Mouse (Mus musculus): ENCODE measurements around the gene Brms1l.
"Not testable (repeated sequence)": the region's sequence is repeated elsewhere in the genome, so short reads cannot be mapped to it uniquely, and the experiment has no call there.

The Brms1l gene

GRCm38 (mm10) chr12:55836199-55836951, at the start of gene Brms1l:
TSS of gene Brms1l (plus strand) at chr12:55836324.
- peak; percentile 98 to 99 for DNase-seq

DNA sequence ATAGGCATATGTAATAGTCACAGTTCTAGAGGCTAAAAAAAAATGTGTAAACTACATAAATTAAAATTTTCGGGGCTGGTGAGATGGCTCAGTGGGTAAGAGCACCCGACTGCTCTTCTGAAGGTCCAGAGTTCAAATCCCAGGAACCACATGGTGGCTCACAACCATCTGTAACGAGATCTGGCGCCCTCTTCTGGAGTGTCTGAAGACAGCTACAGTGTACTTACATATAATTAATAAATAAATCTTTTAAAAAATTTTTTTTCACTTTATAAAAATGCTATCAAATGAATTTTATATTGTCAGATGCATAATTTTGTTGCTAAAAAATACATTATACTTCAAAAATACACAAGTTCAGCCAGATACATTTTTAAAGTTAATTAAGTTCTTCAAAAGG, 41.6 kb upstream of the Brms1l start:
- DNase-seq, result not testable (repeated sequence)

DNA sequence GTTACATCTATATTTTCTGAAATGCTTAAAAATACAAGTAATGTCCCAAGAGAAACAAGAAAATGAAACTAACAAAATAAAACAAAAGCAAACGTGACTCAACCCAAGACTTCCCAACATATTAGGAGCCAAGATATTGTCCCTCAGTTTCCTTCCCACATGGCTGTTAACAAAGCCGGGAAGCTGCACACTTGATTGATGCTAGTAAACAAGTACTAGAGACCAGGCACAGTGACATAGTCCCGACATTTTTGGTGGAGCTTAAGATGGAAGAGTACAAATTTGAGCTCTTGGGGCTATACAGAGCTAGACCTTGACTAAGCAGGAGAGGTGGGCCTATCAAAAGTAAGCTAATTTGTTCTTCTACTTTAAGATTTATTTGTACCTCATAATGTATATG, 39.0 kb upstream of the Brms1l start:
- DNase-seq, result peak in 1 of 2 experiments; percentile 46

DNA sequence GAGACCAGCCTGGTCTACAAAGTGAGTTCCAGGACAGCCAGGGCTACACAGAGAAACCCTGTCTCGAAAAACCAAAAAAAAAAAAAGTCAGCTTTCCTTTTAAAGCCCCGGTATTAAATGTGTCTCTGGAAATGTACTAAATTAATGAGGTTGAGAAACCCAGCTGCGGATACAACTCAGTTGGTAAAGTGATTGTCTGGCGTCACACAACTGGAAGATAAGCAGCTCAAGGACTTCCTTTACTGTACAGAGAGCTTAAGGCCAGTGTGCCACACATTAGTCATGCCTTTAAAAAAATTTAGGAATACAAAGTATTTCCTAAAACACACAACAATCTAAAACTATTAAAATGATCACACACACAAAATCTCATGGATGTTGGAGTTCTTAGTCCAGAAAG, 37.4 kb upstream of the Brms1l start:
- no peak for DNase-seq

DNA sequence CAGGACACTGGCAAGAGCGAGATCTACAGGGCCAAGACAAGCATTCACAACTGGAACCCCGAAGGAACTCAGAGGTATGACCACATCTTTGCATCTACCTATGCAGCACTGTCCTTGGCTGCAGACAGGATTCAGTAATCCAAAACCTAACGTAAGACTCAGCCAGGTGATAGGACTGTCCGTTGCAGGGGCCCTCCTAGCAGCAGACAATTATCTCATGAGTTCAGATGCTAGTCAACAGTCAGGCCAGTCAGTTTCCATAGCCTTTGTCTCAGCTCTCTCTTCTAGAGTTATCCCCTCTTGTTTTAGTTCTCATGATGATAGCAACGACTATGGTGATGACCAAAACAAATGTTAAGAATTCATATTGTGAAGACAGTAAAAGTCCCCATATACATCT, 36.0 kb upstream of the Brms1l start:
- DNase-seq, result no peak

DNA sequence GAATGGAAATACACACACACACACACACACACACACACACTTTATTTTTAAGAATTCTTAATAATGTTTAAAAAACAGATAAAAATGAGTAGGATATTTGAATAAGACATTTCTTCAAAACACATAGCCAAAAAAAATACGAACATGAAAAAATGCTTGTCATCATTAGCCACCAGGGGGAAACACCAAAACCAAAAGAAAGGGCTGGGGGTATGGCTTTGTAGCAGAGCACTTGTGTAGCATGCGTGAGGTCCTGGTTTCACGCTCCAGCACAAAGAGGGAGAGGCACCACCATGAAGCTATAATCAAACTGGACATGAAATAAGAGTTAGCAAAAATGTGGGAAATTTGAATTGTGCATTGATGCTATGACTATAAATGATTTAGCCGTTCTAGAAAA, 35.0 kb upstream of the Brms1l start:
- no peak for DNase-seq

- no peak for DNase-seq
These were observed 31.1 kb upstream of the Brms1l start for GRCm38 (mm10) chr12:55805035-55805434.

DNA sequence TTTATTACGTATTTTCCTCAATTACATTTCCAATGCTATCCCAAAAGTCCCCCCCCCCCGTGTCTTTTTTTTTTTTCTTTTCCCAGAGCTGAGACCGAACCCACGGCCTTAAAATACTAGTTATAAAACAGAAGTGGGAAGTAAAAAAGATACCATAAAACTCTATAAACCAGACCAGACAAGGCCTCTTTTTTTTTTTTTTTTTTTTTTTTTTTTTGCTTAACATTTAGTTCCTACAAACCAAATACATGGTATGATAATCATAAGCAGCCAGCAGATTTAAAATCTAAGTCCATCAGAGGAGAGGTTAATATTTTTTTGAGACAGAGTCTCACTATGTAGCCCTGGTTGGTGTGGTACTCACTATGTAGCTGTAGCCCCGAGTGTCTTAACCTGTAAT, 19.6 kb upstream of the Brms1l start:
- no peak for DNase-seq

DNA sequence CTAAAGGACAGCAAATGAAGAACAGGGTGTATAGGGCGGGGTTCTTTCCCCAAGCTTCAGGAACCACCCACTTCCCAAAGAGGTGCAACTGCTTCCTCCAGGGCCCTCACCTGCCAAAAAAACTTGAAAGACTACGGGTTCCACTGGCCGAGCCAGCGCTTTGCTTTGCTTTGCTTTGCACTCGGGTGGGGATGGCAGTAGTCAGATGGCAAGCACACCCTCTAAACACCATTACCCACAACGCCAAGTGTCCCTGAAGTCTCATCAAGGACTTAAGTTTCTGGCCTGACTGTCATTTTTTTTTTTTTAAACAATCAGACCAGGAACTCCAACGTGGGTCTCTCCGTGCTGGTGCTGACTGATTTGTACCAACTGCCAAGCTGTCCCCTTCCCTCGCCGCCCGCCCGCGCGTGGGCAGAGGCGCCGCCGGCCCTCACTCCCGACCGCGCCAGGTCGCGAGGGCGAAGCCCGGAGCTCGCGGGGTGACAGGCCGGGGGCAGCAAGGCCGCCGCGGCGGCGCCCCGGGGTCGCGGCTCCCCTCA, 15.9 kb upstream of the Brms1l start:
- peak; percentile 29 to 58 for DNase-seq

DNA sequence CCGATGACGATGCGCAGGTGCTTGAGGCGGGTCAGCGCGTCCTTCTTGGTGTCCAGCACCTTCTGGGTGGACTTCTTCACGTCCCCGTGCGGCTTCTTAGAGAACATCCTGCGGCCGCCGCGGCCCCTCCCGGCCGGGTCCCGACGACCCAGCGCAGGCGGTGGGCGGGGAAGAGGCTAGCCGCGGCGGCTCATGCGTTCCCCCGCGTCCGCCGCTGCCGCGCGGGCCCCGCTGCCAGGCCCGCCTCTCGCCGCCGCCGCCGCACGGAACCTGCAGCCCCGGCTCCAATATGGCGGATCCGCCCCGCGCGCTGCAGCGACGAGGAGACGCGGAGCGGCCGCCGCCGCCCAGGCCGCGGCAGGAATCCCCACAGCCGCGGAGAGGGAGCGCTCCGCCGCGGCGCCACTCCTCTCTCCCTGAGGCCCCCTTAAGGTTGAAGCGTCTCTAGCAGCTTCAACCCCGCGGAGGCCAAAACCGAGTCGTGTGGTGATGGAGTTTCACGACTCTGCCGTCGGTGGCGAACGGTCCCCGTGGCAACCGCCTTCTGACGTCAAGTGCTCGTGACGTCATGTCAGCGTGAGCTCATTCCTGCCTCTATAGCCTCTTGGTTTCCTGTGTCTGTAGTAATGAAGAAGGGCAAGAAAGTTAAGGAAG, 15.3 kb upstream of the Brms1l start, which contains the start of gene Ralgapa1:
TSS of gene Ralgapa1 (minus strand) at position 507 of the 654 bp plus-strand sequence.
- DNase-seq, result peak; percentile 90 to 93

DNA sequence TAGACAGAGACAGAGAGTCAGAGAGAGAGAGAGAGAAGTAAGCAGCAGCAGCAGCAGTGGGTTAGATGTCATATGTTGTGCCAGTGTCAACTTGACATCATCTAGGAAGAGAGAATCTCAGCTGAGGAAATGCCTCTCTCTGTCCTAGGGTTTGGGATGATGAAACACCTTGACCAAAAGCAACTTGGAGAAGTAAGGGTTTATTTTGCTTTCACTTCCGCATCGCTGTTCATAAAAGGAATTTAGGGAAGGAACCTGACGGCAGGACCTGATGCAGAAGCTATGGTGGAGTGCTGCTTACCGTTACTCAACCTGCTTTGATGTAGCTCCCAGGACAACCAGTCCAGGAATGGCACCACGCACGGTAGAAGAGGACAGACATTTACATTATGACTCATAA, 12.1 kb upstream of the Brms1l start:
- no peak for DNase-seq

DNA sequence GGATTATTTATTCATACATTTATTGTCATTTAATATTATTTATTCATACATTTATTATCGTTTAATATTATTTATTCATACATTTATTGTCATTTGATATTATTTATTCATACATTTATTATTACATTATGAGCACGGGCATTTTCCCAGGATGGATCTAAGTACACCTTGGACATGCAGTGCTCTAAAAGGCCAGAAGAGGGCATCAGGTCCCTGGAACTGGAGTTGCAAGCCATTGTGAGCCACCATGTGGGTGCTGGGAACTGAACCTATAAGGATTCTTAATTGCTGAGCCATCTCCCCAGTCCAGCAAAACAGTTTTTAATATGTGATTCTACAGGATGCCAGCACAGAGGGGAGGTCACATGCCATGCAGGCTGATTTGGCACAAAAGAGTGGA, 10.6 kb upstream of the Brms1l start:
- DNase-seq, result no peak

GRCm38 (mm10) chr12:55831101-55831500, 5.0 kb upstream of the Brms1l start:
- peak; percentile 71 to 88 for DNase-seq

DNA sequence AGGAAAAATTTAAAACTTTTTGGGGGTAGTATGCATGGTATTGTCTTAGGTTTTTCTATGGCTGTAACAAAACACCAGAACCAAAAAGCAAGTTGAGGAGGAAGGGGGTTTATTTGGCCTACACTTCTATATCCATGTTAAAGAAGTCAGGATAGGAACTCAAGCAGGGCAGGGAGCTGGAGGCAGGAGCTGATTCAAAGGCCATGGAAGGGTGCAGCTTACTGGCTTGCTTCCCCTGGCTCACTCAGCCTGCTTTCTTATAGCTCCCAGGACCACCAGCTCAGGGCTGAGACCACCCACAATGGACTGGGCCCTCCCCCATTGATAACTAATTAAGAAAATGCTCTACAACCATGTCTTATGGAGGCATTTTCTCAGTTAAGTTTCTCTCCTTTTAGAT, 3.2 kb upstream of the Brms1l start:
- no peak for DNase-seq

- DNase-seq, result no peak
These were observed 2.1 kb upstream of the Brms1l start for GRCm38 (mm10) chr12:55833906-55834625.

DNA sequence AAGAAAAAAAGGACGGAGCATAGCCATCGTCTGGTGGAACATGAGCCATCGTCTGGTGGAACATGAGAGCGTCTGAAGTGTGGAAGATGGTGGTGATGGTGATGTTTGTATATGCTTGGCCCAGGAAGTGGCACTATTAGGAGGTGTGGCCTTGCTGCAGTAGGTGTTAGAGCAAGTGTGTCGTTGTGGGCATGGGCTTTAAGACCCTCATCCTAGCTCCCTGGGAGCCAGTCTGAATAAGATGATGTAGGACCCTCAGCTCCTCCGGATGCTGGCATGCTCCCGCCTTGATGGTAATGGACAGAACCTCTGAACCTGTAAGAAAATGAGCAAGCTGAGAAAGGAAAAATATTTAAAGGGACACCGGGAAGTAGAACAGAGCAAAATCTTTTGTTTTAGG, 1.2 kb upstream of the Brms1l start:
- DNase-seq, result no peak

DNA sequence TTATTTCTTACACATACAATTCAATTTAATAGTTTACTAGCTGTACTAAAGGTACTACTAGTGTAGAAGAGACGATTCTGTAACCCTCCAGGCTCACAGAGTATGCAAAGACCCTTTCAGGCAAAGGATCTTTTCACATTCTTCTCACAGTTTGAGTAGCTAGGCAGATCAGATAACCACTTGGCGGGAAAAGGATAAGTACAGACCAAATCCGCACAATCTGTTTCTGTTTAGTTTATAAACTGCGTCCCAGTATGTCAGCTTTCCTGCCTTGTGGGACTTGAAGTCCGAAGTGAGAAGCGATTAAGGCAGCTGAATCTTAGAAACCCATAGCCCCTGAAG, 296 bp upstream of the Brms1l start:
- no peak for DNase-seq

DNA sequence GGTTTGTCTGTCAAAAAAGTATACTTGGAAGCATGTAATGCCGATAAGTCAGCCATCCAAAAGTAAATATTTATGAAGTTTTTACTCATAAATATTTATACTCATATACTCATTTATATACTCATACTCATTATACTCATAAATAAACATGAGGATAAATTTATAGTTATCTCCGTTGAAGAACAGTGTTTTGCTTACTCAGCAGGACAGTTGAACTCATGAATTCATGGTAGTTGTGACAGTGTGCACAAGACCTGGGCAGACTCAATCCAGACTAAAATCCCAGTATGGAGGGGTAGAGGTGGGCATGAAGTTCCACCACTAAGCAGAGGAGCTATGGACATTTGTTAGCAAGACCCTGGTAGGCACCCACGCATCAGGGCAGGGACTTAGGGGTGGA, 1.4 kb downstream of the Brms1l start:
- no peak for DNase-seq

DNA sequence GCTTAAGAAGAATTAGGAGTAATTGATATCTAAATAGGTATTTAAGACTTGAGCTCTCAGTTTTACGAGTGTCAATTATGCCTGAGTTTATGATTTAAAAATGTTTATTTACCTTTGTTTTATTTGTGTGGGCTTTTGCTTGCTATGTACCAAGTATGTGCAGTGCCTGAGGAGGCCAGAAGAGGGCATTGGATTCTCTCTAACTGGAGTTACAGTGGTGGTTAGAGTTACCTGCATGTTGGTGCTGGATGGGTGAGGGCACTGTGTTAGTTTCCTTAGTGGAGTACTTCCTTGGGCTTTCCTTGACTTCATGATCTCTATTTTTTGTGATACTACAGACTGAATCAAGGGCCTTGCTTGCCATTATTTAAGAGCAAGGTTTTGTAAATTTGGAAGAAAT, 10.6 kb downstream of the Brms1l start:
- DNase-seq, result peak in 1 of 2 experiments; percentile 64

- DNase-seq, result no peak
These were observed 11.7 kb downstream of the Brms1l start for GRCm38 (mm10) chr12:55847851-55848250.

GRCm38 (mm10) chr12:55850650-55851049, 14.5 kb downstream of the Brms1l start:
- no peak for DNase-seq

DNA sequence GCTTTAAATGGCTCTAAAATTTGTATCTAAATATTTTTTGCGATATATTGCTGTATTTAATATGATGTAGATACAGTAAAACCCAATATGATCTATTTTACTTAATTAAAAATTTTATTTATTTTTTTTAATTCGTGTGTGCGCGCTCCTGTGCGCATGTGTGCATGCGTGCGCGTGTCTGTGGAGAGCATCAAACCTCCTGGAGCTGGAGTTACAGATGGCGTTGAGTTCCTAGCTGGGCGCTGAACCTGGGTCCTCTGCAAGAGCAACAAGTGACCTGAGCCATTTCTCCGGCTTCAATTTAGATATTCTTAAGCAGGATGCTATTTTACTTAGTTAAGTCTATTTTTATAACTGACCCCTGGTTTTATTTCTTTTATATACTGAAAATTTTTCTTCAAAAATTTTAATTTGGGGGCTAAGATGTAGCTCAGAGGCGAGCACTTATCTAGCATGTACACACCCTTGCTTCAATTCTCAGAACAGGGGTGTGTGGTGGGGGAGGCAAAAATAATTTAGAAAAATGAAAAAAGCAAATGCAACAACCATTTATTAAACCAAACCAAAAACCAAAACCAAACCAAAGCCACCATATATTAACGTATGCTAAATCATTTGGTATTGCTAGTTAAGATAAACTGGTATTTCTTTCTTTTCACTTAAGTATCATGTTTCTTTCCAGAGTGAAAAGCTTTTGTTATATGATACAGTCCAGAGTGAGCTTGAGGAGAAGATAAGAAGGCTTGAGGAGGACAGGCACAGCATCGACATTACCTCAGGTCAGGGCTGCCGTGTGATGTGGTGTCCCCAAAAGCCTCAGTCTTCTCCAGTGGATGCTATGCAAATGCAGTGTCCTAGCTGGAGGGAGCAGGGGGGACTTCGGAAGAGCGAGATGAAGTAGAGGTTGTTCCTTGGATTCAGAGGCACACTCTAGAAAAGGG, 23.6 kb downstream of the Brms1l start:
- no peak for DNase-seq
